Mouse (Mus musculus) C2C12 (cell line): ENCODE results near the gene Aprt.

Experiments used
- CEBPB ChIP-seq: IDR thresholded peaks from one replicate; pipeline ENCODE4 v1.6.1; 2011; ENCODE audit warnings: low read depth, mild to moderate bottlenecking, control low read depth, moderate library complexity
- CTCF ChIP-seq: IDR thresholded peaks from one replicate; pipeline ENCODE4 v1.5.1; 2011; ENCODE audit not compliant: control insufficient read depth, insufficient read depth, insufficient read length
- MAX ChIP-seq: IDR thresholded peaks from one replicate; pipeline ENCODE4 v1.6.1; 2011; ENCODE audit warnings: mild to moderate bottlenecking, control low read depth
- MYOG ChIP-seq: IDR thresholded peaks from one replicate; pipeline ENCODE4 v1.6.1; 2011; ENCODE audit not compliant: control insufficient read depth, insufficient read length; ENCODE audit errors: extremely low read depth
- USF1 ChIP-seq: IDR thresholded peaks from one replicate; pipeline ENCODE4 v1.6.1; 2011; ENCODE audit warnings: low read depth, mild to moderate bottlenecking, control low read depth, moderate library complexity

GRCm38 (mm10) chr8:122566766-122567165, 9.9 kb downstream of the Aprt start:
- TF ChIP-seq CTCF (no peak), CEBPB (no peak), MYOG (no peak), MAX (peak; percentile 73), USF1 (no peak)
